Mouse (Mus musculus): ENCODE measurements around the gene Hes6.

Hes6 gene

DNA sequence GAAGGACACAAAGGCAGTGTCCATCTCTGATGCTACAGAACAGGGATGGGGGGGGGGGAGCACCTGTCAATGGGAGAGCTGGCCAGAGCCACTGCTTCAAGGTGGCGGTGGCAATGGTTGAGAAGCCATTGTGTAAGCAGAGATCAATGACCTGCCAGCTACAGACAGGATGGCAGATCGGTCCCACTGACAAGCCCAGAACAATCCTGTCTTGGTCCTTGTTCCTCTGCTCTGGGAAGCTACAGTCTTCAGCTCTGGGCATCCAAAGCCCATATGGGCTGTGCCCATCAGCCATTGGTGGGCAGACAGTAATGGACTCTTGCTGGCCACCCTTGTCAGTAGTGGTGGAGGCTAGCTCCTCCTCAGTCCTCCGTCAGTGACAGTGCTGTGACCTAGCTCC lies 28.0 kb upstream of the Hes6 start:
- no peak for DNase-seq (ENCODE audit: low spot score)

DNA sequence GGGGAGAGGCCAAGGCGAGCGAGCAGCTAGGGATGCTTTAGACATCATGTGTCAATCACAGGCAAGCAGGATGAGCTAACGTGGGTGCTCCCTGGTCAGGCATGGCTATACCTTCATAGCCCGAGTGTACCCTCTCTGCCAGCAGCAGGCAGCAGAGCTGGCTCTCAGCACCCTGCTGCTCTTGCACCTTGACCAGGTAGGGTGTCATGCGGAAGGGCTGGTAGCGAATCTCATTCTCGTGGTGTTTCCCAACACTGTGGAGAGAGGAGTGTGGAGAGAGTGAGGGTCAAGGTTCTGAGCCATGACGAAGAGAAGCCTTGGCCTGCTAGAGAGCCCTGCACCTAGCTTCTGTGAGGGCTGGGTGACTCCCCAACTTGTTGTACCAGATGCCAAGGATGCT lies 25.9 kb upstream of the Hes6 start:
- DNase-seq (ENCODE audit: low spot score) = no peak

DNA sequence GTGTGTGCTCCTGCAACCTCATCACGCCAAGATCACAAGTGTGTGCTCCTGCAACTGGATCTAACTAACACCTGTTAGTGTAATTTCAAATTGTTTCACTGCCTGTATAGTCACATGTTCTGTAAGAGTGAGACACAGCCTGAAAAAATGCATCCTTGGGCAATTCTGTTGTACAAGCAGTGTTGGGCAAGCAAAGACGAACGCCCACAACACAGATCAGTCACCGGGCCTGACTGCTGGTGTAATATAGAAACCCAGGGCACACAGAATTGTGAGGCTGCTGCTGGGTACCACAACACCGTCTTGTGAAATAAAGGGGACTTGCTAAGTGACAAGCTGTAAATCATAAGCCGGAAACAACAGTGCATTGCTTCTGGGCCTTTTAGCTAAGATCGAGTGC lies 23.7 kb upstream of the Hes6 start:
- no peak for DNase-seq (ENCODE audit: low spot score)

DNA sequence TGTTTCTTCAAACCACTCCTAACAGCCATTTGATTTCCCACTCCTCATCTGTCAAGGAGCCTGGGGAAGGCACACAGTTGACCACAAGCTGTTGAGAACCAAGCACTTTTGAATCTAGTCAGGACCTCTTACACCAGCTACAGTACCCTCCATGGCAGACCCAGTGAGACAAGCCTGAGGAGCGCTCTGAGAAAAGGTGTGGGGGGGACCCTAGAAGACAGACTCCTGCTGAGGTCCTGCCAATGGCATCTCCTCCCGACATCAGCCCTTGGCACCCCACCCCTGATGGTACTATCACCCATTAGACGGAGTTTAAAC lies 23.2 kb upstream of the Hes6 start:
- no peak for DNase-seq (ENCODE audit: low spot score)

DNA sequence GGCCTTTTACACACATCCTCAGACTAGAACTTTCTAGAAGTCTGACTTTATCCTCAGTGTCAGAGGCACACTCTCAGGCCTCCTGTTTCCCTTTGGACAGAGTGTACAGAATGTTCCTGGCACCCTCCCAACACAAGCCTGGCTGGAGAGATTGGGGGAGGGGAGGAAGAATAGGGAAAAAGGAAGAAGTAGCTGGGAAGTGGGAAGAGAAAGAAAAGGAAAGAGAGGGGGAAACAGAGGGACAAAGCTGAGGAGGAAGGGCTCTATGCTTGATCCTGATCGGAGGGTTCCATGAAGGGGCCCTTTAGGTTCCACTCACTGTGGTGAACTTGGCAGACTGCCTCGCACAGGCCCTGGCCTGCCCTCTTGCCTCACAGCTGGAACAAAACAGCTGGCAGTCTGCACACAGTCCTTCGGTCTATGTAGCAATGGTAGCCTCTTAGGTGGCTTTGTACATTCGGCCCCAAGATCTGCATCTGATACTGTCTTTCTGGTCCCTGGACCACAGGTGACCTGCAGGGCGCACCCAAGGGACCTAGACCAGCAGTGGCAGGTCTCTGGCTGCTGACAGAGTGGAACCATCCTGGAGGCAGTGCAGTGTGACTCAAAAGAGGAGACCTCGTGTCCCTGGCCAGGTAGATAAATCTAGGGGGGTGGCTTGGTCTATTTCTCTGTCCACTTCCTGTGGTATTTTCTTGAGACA lies 22.7 kb upstream of the Hes6 start:
- DNase-seq (ENCODE audit: low spot score) = peak; percentile 72

DNA sequence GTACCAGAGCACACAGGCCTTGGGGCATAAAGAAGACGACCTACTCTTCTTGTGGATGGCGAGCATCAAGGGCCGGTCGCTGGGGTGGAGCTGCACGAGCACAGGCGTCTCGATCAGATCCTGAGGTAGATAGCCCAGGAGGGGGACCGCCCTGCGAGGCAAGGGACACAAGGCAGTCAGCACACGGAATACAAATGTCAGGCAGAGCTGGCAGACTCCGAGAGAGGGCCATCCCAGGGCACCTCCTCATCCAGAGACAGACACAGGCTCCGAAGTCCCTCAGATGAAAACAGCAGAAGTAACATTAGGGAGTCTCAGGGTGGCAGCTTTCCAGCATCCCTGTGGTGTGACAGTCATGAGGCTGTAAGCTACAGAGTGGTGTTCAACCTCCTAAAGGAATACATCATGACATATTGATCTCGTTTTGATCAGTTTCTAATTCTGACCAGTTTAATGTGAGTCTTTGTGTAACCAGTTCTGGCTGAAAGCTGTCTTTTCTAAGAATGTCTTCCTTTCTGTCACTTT lies 21.8 kb upstream of the Hes6 start:
- no peak for DNase-seq (ENCODE audit: low spot score)

DNA sequence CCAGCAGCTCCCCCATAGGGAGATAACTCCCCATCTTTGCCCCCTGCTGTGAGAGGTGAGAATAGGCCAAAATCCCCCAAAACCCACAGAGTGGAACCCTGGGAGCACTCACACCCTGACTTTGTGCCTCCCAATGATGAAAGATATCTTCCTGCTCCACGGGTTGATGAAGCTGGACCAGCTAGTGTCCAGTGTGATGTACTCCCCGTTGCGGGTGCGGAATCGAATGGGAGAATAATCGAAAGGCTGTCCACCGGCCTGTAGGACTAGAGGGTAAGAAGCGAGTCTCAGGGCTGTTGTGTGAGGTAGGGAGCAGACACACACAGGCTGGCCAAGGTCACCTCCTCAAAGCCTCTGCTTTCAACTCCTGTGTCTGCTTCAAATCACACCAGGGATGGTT lies 21.1 kb upstream of the Hes6 start:
- DNase-seq (ENCODE audit: low spot score) = no peak

DNA sequence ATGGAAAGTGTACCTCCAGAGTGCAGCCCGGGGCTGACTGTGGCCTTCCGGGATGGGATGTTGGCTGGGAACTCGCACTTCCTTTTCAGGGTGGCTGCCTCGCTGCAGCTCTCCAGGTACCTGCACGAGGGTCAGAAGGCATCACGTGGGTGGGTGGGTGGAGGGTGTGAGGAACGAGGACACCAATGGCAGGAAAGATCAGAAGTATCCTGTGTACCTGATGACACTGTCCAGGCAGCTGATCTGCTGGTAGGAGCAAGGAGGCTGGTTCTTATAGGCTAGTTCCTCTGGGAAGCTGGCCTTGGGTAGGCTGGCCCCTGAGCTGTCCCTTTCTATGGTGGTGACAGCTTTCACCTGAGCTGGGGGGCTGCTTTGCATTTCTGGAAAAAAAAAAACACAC lies 16.9 kb upstream of the Hes6 start:
- DNase-seq (ENCODE audit: low spot score) = no peak

DNA sequence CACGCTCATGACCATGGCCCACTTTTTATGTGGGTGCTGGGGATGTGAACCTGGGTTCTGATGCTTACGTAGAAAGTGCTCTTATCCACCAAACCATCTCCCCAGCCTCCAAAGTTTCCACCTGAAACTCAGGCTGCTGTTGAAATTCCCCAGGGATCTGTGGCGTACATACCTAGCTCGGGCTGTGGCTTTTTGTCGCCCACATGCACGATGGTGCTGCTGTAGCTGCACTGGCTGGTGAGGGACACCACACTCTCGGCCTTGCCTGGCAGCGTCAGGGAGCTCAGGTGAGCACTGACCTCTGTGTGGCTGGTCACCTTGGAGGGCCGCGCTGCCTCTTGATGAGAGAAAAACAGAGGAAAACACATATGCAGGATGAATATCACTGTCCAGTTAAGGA lies 15.4 kb upstream of the Hes6 start:
- no peak for DNase-seq (ENCODE audit: low spot score)

DNA sequence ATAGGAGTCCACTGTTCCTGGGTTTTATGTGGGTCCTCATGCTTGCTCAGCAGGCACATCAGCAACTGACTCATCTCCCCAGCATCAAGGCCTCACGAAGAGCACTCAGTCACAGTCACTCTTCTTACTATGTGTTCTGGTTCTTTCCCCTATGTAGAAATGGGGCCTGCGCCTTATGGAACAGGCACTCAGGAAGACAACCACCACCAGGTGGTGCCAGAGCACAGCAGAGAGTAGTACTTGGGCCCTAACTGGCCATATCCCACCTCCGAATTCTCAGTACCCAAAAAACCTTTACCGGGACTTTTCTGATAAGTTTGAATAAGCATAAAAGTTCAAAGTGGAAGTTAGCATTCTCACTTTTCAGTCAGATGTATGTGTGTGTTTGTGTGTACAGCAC lies 14.8 kb upstream of the Hes6 start:
- DNase-seq (ENCODE audit: low spot score) = peak; percentile 81

DNA sequence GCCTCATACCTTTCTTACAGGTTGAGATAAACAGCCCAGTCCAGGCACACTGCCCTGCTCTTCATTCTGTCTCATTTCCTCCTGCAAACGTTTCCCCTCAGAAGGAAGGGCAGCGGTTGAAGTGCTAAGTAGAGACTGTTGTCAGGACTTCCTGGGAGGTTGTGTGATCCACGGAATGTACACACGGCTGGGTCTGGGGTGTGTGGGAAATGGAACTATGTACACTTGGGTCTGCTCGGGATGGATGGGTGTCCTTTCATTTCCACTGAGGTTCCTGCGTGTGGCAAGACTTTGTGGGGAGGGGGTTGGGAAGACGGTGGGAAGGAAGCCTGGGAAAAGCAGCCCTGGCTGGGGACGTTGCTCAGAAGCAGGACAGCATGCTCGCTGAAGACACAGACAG lies 12.6 kb upstream of the Hes6 start:
- no peak for DNase-seq (ENCODE audit: low spot score)

DNA sequence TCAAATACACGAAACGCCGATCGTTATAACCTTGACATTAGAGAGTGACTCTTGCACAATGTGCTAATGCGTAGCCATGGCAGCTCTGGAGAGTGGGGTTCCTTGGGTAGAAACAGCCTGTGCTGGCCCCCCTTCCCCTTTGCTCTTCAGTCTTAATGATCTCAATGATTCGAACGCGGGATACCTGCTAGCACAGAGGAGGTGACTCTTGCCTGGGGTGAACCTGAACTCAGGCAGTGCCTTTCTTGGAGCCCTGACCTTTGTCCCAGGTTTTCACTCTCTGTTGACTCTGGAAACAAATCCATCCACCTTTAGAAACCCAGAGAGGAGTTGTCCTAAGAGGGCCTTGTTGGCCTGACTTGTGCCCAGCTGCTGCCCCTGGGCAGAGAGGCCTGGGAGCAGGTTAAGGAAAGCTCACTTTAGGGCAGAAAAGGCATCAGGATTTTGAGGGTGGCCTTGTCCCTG lies 6.8 kb upstream of the Hes6 start:
- DNase-seq (ENCODE audit: low spot score) = no peak

DNA sequence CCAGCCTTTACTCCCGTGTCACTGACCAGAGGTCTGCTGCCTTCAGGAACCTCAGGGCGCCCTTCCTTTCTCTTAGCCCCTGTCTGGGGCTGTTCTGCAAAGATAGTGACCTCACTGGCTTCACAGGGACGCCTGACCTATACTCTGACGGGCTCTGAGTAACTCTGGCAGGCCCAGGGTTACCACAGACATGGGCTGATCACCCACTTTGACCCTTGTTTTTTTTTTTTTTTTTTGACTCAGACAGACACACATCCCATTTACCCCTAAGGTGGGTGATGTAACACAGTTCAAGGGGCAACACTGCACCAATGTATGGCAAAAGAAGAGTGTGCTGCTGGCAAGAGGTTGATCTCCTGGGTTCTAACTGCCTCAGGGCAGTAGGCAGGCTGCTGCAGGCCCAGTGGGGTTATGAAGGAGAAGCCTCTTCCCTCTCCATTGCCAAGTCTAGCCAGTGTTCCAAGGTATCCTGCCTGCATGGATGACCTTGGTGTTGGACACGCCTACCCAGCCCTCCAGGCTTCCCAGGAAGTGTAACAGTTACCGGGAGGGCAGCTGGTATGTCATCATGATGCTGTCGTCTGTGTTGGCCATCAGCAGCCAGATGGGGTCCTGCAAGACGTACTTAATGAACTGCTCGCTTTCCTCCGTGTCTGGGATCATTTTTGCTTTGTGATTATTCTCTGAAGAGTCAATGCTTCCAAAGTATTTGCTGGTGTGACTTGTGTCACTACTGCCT lies 6.2 kb upstream of the Hes6 start:
- DNase-seq (ENCODE audit: low spot score) = no peak

DNA sequence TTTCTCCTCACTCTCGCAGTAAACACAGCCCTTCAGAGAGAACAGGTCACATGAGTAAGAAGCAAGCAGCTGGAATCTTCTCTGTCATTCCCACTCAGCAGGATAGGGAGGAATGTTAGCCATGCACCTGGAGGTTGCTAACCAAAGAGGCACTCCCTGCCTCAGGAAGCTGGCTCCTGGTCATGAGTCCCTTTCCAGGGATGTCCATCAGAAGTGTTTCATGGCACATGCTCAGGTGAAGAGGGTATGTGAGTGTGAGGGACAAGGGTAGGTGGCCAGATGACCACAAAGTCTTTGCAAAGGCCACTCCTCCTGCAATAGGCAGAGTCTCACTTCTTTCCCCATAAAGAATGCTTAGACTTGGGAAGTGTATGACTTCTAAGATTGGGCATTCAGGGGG lies 4.2 kb upstream of the Hes6 start:
- DNase-seq (ENCODE audit: low spot score) = no peak

DNA sequence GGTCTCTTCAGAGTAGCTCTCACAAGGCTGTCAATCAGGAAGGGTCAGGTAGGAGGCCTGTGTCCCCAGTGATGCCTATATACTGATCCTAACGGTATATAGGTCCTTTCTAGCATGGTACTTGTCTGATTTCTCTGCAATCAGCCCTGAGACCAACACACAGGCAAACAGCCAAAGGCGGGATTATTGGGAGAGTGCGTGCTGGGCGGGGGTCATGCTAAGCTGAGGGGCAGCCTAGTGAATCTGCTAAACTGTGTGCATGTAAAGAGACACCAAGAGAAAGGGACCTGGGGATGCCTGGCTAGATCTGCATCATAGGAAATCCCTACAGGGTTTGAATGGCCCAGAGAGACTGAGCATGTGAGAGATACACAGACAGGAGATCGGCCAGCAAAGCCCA lies 1.5 kb upstream of the Hes6 start:
- no peak for DNase-seq (ENCODE audit: low spot score)

DNA sequence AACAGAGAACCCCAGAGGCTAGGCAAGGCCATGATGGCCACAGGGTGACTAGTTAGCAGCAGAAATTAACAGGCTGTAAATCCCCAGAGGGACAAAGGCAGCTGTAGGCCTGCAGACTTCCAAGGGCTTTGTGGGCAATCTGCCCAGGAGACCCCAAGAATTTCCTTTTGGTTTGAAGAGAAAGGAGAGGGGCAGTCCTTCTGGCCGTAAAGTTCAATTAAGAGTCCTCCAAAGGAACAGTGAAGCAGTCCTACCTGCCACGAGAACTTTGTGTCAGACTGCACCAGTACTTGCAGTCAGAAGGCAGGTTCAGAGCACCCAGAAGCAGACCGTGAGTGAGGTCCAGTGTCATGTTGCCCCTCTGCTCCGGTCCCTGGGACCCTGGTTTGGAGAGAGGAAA lies 1.1 kb upstream of the Hes6 start:
- DNase-seq (ENCODE audit: low spot score) = no peak

DNA sequence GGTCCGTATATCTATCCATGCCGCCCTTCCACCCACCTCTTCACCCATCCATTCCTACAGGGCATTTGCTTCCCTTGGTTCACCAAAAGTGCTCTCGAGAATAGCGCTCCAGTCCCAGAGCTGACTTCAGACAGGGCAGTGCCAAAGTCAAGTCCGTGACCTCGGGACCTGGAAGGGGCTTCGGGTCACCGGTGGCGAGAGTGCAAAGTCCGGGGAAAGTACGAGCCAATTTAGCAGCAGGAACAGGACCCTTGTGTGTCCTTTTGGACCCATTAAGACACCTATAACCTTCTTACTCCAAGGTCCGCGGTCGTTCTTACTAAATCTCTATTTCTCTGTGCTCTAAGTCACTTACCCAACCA lies 321 bp downstream of the Hes6 start:
- DNase-seq (ENCODE audit: low spot score) = no peak

DNA sequence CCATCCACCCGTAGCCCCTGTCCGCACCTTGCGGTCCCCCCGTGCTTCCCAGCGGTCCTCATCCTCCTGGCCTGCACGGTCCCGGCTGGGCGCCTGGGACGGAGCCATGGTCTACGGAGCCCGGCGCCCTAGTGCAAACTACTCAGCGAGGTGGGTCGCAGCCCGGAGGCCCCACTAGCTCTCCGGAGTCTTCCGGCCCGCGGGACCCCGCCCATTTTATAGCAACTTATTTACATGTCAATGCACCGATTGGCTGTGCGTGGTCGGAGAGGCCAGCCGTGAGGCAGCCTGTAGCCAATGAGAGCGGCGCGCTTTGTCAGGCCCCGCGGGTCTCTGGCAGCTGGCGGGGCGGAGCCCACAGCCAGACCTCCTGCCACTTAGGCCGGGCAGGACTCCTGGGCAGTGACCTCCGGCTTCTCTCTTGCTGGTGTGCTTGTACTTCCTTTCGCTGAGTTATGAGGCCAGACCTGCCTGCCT lies 770 bp downstream of the Hes6 start:
- peak; percentile 92 for DNase-seq (ENCODE audit: low spot score)

DNA sequence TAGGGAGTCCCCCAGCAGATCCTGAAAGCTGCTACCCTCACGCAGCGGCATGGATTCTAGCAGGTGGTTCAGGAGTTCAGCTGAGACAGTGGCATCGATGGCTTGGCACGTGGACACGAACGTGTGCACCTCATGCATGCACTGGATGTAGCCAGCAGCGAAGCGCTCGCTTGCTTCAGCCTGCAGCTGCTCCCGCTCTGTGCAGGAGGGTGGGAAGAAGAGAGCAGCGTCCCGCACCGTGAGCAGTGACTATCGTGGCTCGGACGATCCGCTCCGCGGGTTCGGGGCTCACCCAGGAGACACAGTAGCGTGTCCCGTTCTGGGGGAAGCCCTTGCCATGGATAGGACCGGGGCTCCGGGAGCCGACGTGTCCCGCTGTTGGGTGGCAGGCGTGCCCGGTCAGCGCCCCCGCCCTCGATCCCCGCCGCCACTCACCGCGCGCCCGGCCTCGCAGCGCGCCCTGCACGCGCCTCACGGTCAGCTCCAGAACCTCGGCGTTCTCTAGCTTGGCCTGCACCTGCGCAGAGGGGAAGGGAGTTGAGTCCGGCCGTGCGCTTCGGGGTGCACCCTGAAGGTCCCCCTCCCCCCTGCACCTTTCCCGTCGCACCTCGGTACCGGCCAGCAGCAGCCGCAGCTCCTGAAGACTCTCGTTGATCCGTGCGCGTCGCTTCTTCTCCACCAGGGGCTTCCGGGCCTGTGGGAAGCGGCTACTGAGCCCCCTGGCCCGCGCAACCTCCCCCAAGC lies 1.4 kb downstream of the Hes6 start:
- peak; percentile 34 for DNase-seq (ENCODE audit: low spot score)

DNA sequence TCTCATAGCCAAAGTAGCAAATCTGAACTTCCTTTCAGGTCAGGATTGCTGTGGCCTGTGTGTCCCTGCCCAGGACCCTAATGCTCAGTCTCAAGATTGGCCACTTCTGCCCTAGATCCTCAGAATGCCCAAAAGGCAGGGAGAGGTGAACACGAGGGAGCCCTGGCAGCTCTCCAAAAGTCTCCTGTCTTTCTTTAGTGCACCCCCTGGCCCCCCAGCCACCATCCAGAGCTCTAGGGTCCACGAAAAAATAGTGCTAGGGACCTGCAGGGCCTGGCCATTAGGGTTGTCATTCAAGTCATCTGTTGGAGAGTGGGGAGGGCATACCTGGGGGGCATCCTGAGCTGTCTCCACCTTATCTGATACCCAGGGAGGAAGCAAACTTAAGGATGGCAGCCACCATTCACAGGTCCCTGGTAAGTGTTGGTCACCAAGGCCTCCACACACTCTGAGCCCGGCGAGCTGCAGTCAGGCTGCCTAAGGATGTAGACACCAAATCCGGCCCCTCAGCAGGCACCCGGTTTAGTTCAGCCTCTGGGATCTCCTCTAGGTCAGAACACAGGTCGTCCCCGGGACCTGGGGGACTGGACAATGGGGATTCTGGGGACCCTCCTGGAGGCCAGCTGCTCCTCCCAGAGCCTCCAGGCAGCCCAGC lies 2.1 kb downstream of the Hes6 start:
- DNase-seq (ENCODE audit: low spot score) = no peak

DNA sequence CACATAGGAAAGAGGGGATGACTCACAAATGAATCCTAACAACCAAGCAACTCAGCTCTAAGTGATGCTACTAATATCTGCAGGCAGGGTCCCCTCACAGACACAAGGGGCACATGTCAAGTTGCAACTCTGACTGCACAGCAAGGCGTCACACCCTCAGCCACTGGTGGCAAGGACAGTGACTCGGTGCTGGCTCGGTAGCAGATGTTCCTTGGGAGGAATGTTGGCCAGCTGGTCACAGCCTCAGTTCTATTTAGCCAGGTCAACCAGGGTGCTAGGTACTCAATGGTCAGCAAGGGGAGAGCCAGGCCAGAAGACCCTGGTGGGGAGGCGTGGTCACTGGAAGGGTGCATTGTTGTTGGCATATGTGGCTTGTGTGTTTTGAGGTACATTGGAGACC lies 6.0 kb downstream of the Hes6 start:
- no peak for DNase-seq (ENCODE audit: low spot score)

DNA sequence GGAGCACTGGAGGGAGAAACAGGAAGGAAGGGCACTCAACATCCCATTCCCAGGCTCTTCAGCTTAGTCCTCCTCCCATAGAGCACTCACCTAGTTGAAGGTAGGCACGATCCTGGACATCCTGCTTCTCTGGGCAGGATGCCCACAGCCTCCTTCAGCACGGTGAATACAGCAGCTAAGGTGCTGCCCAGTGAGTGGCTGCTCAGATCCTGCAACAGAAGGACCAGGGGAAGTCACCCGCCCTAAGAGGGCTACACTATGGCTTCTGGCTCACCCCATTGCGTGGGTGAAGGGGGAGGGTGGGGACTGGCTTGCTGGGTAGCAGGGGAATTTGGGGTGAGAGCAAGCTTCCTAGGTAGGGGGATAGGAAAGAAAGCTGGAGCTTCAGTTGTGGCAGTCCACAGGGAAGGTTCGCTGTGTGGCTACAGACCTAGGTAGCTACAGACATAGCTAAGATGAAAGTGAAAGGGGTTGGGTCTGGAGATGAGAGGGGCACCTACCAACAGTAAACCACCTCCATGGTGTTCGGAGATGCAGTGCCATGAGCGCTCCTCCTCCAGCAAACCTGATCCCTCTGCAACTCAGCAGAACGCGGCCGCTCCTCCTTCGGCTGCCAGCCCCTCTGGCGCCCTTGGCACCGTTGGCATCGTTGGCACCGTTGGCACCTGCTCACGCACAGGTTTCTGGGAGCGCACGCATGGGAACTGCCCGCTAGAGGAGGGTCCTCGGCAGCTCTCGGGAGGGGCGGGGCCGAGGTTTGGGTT lies 8.2 kb downstream of the Hes6 start:
- DNase-seq (ENCODE audit: low spot score) = no peak

Measured in ovary, postnatal 36 days (tissue).